Mouse (Mus musculus) midbrain, embryonic 16.5 days (tissue): ENCODE data around the gene Ccdc8. TPM values are rescaled to one million over a fixed set of nuclear protein-coding genes. Genes with fewer than 3 reads are reported as not detected.

Source experiments
- ATAC-seq: fragments of 200-750 bp; cut with Nextera tagmentation; 2 replicates; pipeline ENCODE4 v1.8.0; 2017; ENCODE audit warnings: moderate TSS enrichment
- H3K27ac ChIP-seq: fragments of 300-500 bp; sonication (generic); 2 replicates; pipeline ENCODE4 v1.5.1; 2014; ENCODE audit warnings: mild to moderate bottlenecking, low read length, mixed read lengths
- H3K27me3 ChIP-seq: fragments of 300-500 bp; sonication (generic); 2 replicates; pipeline ENCODE4 v1.6.1; 2014; ENCODE audit warnings: low read depth, low read length, mixed read lengths; ENCODE audit not compliant: control insufficient read depth, insufficient read depth
- H3K36me3 ChIP-seq: fragments of 300-500 bp; sonication (generic); 2 replicates; pipeline ENCODE4 v1.6.1; 2014; ENCODE audit warnings: mild to moderate bottlenecking, low read length, moderate library complexity, mixed read lengths; ENCODE audit not compliant: control insufficient read depth, insufficient read depth
- H3K4me1 ChIP-seq: fragments of 300-500 bp; sonication (generic); 2 replicates; pipeline ENCODE4 v1.6.1; 2014; ENCODE audit warnings: mild to moderate bottlenecking, low read length, mixed read lengths; ENCODE audit not compliant: control insufficient read depth, insufficient read depth
- H3K4me2 ChIP-seq: fragments of 300-500 bp; sonication (generic); 2 replicates; pipeline ENCODE4 v1.6.1; 2014; ENCODE audit warnings: mild to moderate bottlenecking, low read length, mixed read lengths
- H3K4me3 ChIP-seq: fragments of 300-500 bp; sonication (generic); 2 replicates; pipeline ENCODE4 v1.5.1; 2014; ENCODE audit warnings: low read depth, mild to moderate bottlenecking, low read length, moderate library complexity, mixed read lengths
- H3K9ac ChIP-seq: fragments of 300-500 bp; sonication (generic); 2 replicates; pipeline ENCODE4 v1.6.1; 2014; ENCODE audit warnings: low read depth, low read length, mixed read lengths
- H3K9me3 ChIP-seq: fragments of 300-500 bp; sonication (generic); replicated peaks from 2 replicates; pipeline ENCODE4 v1.6.1; 2014; ENCODE audit warnings: mild to moderate bottlenecking, low read length, mixed read lengths; ENCODE audit not compliant: control insufficient read depth, poor library complexity, severe bottlenecking
- WGBS: fragments of 180-500 bp; shearing (Covaris S2); extraction: QIAGEN DNeasy Blood & Tissue Kit; methylation state at CpG from one replicate; pipeline ENCODE4 v1.1.7; 2014; 5-methylcytosine and 5-hydroxymethylcytosine counted together
- polyA plus RNA-seq: library from polyadenylated mRNA; unstranded; fragments of >200 nt; fragmentation: Nextera tagmentation; extraction: Ambion mirVana; gene quantifications from 2 replicates; pipeline ENCODE4 v1.2.1, GENCODE M21; 2015

Ccdc8 gene
- polyA plus RNA-seq, 1 experiment from 2014 or later: 6.9 TPM

DNA sequence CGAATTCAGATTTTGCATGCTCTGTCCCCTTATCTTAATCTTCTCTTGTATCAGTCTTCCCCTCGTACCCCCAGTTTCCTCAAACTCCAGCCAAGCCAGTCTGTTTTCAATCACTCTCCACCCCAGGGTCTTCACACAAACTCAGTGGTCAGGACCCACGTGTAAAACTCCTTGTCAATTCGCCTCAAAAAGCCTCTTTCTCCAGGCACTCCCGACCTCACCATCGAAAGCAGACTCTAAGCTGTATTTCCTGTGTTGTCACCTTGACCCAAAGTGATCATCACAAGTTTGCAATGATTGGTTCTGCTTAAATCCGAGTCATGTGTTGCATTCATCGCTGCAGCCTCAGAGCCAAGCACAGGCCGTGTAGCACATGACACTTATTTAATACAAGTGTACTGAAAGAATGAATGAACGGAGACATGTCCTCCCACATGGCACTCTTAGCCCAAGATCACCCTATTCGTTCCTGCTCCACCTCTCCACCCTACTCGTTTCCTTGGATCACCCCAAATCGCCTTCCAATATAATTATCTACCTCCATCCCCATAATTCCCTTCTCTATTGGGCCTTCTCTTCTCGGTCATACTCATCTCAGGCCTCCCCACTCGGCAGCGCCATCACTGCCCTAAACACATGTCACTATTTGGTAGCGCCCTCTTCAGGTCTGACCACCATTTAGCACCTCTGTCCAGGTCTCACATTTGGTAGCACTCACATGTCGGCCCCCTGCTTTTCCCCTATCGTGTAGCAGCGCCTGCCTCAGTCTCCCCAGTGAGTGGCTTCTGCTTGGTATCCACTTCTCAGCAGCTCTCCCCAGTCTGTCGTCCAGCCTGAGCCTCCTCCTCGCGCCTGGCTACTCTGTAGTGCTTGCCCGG lies 34.4 kb downstream of the Ccdc8 start:
- Histone ChIP-seq H3K4me3 (peak overlapping the region; percentile 82), H3K4me1 (peaks cover 18% of the 10 kb centered on the region), H3K27ac (peak overlapping the region; percentile 79), H3K9ac (peak overlapping the region; percentile 94), H3K36me3 (peaks cover 7% of the 10 kb centered on the region), H3K27me3 (no peaks in the 10 kb centered on the region), H3K4me2 (peak overlapping the region; percentile 64), H3K9me3 (no peaks in the 10 kb centered on the region)
- WGBS: 8% methylated on average over 24 of the region's 24 CpGs
- ATAC-seq: peak; percentile 66

DNA sequence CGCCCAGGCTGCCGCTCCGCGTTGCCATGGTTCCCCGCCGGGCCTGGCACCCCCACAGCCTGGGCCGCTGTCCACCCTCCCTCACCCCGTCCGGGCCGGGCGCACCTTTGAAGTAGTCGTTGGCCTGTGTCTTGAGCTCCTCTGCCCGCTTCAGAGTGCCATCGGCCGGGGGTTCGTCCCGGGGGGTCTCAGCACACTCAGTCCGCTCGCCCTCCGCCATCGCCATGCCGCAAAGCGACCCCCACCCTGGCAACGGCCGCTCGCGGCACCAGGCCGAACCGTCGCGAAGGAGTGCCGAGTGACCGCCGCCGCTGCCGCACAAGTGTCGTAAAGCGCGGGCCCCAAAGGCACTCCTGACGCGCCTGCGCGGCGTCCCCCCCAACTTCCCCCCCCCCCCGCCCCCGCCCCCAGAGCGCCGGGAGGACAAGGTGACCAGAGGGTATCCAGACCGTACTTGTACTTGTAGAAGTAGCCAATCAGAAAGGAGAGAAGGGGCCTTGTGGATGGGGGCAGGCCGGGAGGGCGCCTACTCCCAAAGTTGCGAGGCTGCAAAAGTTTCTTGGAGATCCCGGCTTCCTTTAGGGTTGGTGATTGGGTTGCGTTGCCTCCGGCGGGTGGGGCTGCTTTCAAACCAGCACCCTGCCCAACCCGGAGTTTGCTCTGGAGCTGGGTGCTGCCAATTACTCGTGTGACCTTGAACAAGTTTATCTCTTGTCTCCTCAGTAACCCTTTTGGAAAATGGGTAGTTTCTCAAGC lies 35.3 kb downstream of the Ccdc8 start, which contains the start of gene Ppp5c:
TSS of gene Ppp5c (minus strand) at position 337 of the 756 bp plus-strand sequence.
- Histone ChIP-seq H3K27ac (peak within 1 kb of the TSS; percentile 79), H3K9me3 (no peaks in the 10 kb centered on the region), H3K36me3 (peaks cover under 1% of the 10 kb centered on the region; the same call in 1 of the 2 replicates), H3K9ac (peak within 1 kb of the TSS; percentile 94), H3K27me3 (no peaks in the 10 kb centered on the region), H3K4me2 (peak within 1 kb of the TSS; percentile 64), H3K4me1 (peaks cover 18% of the 10 kb centered on the region), H3K4me3 (peak within 1 kb of the TSS; percentile 82)
- peak; percentile 89 for ATAC-seq
- WGBS: under 1% methylated on average over 53 of the region's 58 CpGs

DNA sequence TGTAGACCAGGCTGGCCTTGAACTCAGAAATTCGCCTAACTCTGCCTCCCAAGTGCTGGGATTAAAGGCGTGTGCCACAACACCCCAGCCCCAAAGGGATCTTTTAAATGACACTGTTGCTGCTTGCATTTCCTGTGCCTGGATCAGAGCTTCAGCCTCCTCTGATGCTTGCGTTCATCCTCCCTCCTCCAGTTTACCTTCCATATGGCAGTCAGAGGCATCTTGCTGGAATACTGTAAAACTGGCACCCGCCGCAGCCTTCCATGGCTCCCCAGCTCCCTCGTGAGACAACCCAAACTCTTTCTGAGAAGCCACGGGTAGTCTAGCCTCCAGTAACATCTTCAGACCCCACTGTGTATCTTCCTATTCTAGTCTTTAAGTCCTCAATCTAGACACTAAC lies 36.4 kb downstream of the Ccdc8 start:
- H3K4me3 ChIP-seq: no peak overlapping the region
- no peaks in the 10 kb centered on the region for H3K36me3 ChIP-seq
- H3K9ac ChIP-seq: no peak overlapping the region
- peaks cover 18% of the 10 kb centered on the region for H3K4me1 ChIP-seq
- no peak overlapping the region for H3K4me2 ChIP-seq
- 86% methylated on average over 7 of the region's 7 CpGs for WGBS
- ATAC-seq: no peak
- H3K27ac ChIP-seq: no peak overlapping the region
- H3K9me3 ChIP-seq: no peaks in the 10 kb centered on the region
- H3K27me3 ChIP-seq: no peaks in the 10 kb centered on the region

DNA sequence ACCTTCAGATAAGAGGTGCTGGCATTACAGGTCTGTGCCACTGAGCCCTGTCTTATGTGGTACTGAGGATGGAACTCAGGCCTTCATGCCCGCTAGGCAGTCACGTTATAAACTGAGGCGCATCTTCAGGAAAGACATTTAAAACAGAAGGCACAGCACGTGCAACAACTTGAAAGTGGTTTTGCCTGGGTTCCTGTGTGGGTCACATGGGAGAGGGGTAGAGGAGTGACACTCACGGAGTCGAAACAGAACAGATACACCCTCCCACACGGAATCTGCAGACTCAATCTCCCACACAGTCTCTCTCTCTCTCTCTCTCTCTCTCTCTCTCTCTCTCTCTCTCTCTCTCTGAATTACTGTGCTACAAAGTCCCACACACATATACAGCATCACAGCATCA lies 37.7 kb downstream of the Ccdc8 start:
- Histone ChIP-seq H3K4me3 (no peak overlapping the region), H3K27me3 (no peaks in the 10 kb centered on the region), H3K27ac (no peak overlapping the region), H3K9ac (no peak overlapping the region), H3K36me3 (no peaks in the 10 kb centered on the region), H3K4me1 (peaks cover 18% of the 10 kb centered on the region), H3K4me2 (no peak overlapping the region), H3K9me3 (no peaks in the 10 kb centered on the region)
- ATAC-seq: no peak
- WGBS: 86% methylated on average over 7 of the region's 7 CpGs

DNA sequence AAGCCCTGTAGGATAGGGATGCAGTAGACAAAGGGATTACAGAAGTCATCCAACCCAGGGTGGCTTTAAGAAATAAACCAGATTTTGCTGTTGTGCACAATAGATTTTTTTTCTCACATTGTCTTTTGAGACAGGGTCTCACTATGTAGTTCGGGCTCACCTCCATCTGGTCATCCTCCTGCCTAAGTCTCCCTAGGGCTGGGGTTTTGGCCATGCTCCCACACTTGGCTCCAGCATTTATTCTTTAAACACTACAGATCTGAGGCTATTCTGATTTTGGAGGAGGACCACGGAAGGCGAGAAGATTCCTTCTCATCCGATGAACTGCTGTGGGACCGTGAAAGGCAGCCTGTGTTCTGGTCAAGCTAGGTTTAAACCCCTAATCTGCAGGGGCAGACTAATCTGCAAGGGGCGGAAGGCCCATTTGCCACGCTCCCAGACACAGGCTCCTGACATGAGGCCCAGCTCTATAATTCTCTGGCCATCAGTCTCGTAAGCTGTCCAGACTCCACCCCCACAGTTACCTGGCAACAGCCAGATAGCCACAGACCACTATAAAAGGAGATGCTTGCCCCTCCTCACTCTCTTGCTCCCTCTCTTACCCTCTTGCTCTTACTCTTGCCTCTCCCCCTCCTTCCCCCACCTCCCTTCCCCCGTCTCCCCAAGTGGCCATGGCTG lies 45.6 kb downstream of the Ccdc8 start:
- Histone ChIP-seq H3K9ac (no peak overlapping the region), H3K4me1 (no peaks in the 10 kb centered on the region), H3K9me3 (no peaks in the 10 kb centered on the region), H3K4me3 (no peak overlapping the region), H3K27me3 (no peaks in the 10 kb centered on the region), H3K36me3 (no peaks in the 10 kb centered on the region), H3K4me2 (no peak overlapping the region), H3K27ac (no peak overlapping the region)
- peak; percentile 70 for ATAC-seq
- WGBS: 21% methylated on average over 9 of the region's 9 CpGs

DNA sequence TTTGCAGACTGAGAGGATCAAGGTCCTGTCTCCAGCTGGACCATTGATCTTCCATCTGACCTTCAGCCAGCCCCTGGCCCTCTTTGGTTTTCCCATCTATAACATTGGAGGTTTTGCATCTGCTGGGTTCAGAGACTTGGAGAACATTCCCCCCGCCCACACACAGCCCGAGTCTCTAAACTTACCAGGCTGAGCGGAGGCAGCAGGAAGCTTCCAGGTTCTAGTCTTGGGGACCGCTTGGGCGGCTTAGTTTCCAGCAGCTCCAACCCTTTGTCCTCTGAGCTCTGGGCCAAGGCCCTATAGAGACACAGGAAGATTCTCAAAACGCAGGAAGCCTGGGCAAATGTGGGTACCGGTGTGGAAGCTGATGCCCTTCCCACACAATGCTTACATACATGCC lies 46.9 kb downstream of the Ccdc8 start:
- no peaks in the 10 kb centered on the region for H3K9me3 ChIP-seq

DNA sequence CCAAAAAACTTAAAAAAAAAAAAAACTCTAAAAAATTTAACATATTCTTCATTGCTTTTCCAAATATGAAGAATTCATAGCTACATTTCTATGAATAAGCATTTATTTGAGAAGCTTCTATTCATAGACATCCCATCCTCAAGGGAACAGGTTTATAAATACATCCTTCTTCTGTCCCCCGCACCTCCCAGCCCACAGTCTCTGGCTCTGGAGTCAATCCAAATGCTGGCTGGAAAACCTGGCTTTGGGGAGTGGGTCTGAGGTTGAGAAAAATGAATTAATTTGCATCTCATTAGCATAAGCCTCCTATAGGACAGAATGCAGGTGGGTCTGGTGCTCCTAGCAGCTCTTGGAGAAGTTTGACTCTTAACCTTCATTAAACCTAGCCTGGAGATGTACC lies 53.2 kb downstream of the Ccdc8 start:
- H3K4me2 ChIP-seq: no peak overlapping the region

More for the DNA sequence above, 46.9 kb downstream of the Ccdc8 start:
- Histone ChIP-seq H3K27me3 (no peaks in the 10 kb centered on the region), H3K4me3 (no peak overlapping the region), H3K36me3 (no peaks in the 10 kb centered on the region), H3K4me2 (no peak overlapping the region), H3K27ac (no peak overlapping the region), H3K9ac (no peak overlapping the region), H3K4me1 (no peaks in the 10 kb centered on the region)
- WGBS: 93% methylated on average over 7 of the region's 7 CpGs
- ATAC-seq: no peak

More for the DNA sequence above, 53.2 kb downstream of the Ccdc8 start:
- Histone ChIP-seq H3K9me3 (no peaks in the 10 kb centered on the region), H3K36me3 (no peaks in the 10 kb centered on the region), H3K27ac (no peak overlapping the region), H3K4me3 (no peak overlapping the region), H3K27me3 (no peaks in the 10 kb centered on the region), H3K9ac (no peak overlapping the region), H3K4me1 (no peaks in the 10 kb centered on the region)
- 37% methylated on average over 1 of the region's 1 CpGs for WGBS
- no peak for ATAC-seq
